Mouse (Mus musculus) small intestine, adult 2 months (tissue): ENCODE data around the gene Olfr688. TPM values are rescaled to one million over a fixed set of nuclear protein-coding genes. Genes with fewer than 3 reads are reported as not detected.

Source experiments
- H3K27ac ChIP-seq: fragments of 200-500 bp; 2 replicates; pipeline ENCODE4 v1.5.1; 2012; ENCODE audit warnings: low read depth, low read length, control low read depth, inconsistent platforms; ENCODE audit not compliant: insufficient read depth
- H3K27me3 ChIP-seq: fragments of 200-500 bp; 2 replicates; pipeline ENCODE4 v1.6.1; 2012; ENCODE audit warnings: mild to moderate bottlenecking, moderate library complexity, low read length, inconsistent platforms; ENCODE audit not compliant: control insufficient read depth, insufficient read depth
- H3K36me3 ChIP-seq: fragments of 200-500 bp; 2 replicates; pipeline ENCODE4 v1.6.1; 2012; ENCODE audit warnings: mild to moderate bottlenecking, low read length, control low read depth, inconsistent platforms; ENCODE audit not compliant: control insufficient read depth, insufficient read depth
- H3K4me1 ChIP-seq: fragments of 200-500 bp; 2 replicates; pipeline ENCODE4 v1.6.1; 2012; ENCODE audit warnings: low read length, inconsistent platforms, mixed read lengths; ENCODE audit not compliant: control insufficient read depth, insufficient read depth, insufficient read length
- H3K4me3 ChIP-seq: fragments of 200-500 bp; 2 replicates; pipeline ENCODE4 v1.5.1; 2012; ENCODE audit warnings: low read depth, mild to moderate bottlenecking, control low read depth, inconsistent platforms, low read length, moderate library complexity
- CTCF ChIP-seq: fragments of 200-500 bp; IDR thresholded peaks from 2 replicates; pipeline ENCODE4 v1.5.1; 2012; ENCODE audit warnings: low read depth, mild to moderate bottlenecking, control low read depth, inconsistent platforms, low read length, moderate library complexity, mixed read lengths; ENCODE audit not compliant: insufficient replicate concordance, insufficient read length; ENCODE audit errors: extremely low read depth
- POLR2A ChIP-seq: fragments of 200-500 bp; IDR thresholded peaks from 2 replicates; pipeline ENCODE4 v1.6.1; 2012; ENCODE audit warnings: low read depth, mild to moderate bottlenecking, control low read depth, inconsistent platforms, low read length, moderate library complexity
- WGBS: fragments of 180-500 bp; shearing (Covaris S2); methylation state at CpG from one replicate; pipeline ENCODE4 v1.1.7; 2018; 5-methylcytosine and 5-hydroxymethylcytosine counted together
- polyA plus RNA-seq: library from polyadenylated mRNA; depleted of rRNA; stranded (reverse); fragments of >200 nt; gene quantifications from 2 replicates; pipeline ENCODE4 v1.2.3, GENCODE M21; 2012; rRNA removed

The Olfr688 gene
- polyA plus RNA-seq, 1 experiment, result not detected

- Histone ChIP-seq H3K4me3 (no peak within 1 kb of the TSS), H3K36me3 (no peaks in the 10 kb centered on the region), H3K4me1 (no peaks in the 10 kb centered on the region), H3K27ac (no peak within 1 kb of the TSS), H3K27me3 (no peaks in the 10 kb centered on the region)
- no peak for TF ChIP-seq POLR2A
- TF ChIP-seq CTCF, result no peak
- WGBS, result 73% methylated on average over 1 of the region's 1 CpGs
Observed at GRCm38 (mm10) chr7:105334004-105334403, 46.1 kb downstream of the Olfr688 start, which contains the start of gene Olfr690. TSS of gene Olfr690 (minus strand) at chr7:105334104.

Other genes starting within 250 kb of the Olfr688 start
- gene Olfr677, start 236.7 kb upstream of the Olfr688 start, polyA plus RNA-seq, result not detected in 2 replicates
- not detected in 2 replicates for gene Olfr678, start 223.6 kb upstream of the Olfr688 start, polyA plus RNA-seq
- gene Olfr679, start 206.9 kb upstream of the Olfr688 start, polyA plus RNA-seq, result not detected in 2 replicates
- gene Olfr680-ps1, start 195.3 kb upstream of the Olfr688 start, polyA plus RNA-seq, result not detected in 2 replicates
- gene Olfr681, start 171.3 kb upstream of the Olfr688 start, polyA plus RNA-seq, result not detected in 2 replicates
- not detected in 2 replicates for gene Olfr683, start 141.1 kb upstream of the Olfr688 start, polyA plus RNA-seq
- gene Olfr684, start 124.4 kb upstream of the Olfr688 start, polyA plus RNA-seq, result not detected in 2 replicates
- not detected in 2 replicates for gene Olfr685, start 102.1 kb upstream of the Olfr688 start, polyA plus RNA-seq
- not detected in 2 replicates for gene Olfr686, start 80.6 kb upstream of the Olfr688 start, polyA plus RNA-seq
- gene Olfr689, start 23.1 kb downstream of the Olfr688 start, polyA plus RNA-seq, result not detected in 2 replicates
- gene Olfr690, start 46.0 kb downstream of the Olfr688 start, polyA plus RNA-seq, result not detected in 2 replicates
- not detected in 2 replicates for gene Olfr691, start 54.2 kb downstream of the Olfr688 start, polyA plus RNA-seq
- not detected in 2 replicates for gene Olfr692, start 80.1 kb downstream of the Olfr688 start, polyA plus RNA-seq
- gene Gm5901, start 86.9 kb downstream of the Olfr688 start, polyA plus RNA-seq, result not detected in 2 replicates
- 48.0 and 102 TPM in 2 replicates for gene Fam160a2, start 112.0 kb downstream of the Olfr688 start, polyA plus RNA-seq
- 0.10 TPM in 1 of 2 replicates, not detected in the other for gene Cnga4, start 116.5 kb downstream of the Olfr688 start, polyA plus RNA-seq
- 0.04 and 0.34 TPM in 2 replicates for gene Cckbr, start 137.6 kb downstream of the Olfr688 start, polyA plus RNA-seq
- 37.1 and 41.6 TPM in 2 replicates for gene Cavin3, start 194.2 kb downstream of the Olfr688 start, polyA plus RNA-seq